Mouse (Mus musculus) embryonic fibroblast, embryonic 13.5 days (primary cell): ENCODE data around the gene Cox14.

Source experiments
- CTCF ChIP-seq: IDR thresholded peaks from 2 replicates; pipeline ENCODE4 v1.5.1; 2011; ENCODE audit warnings: mild to moderate bottlenecking, control low read depth, low read length, moderate library complexity, borderline replicate concordance; ENCODE audit not compliant: insufficient read depth
- POLR2A ChIP-seq: IDR thresholded peaks from 2 replicates; pipeline ENCODE4 v1.6.1; 2011; ENCODE audit warnings: low read depth, mild to moderate bottlenecking, control low read depth, low read length, moderate library complexity

- TF ChIP-seq CTCF: no peak
- no peak for TF ChIP-seq POLR2A
Measured at GRCm38 (mm10) chr15:99767467-99767866, 42.0 kb downstream of the Cox14 start.
